Mouse (Mus musculus) lung, embryonic 16.5 days (tissue): ENCODE results near the gene Nxph3. TPM values are rescaled to one million over a fixed set of nuclear protein-coding genes. Genes with fewer than 3 reads are reported as not detected.
"Not testable (repeated sequence)": the region's sequence is repeated elsewhere in the genome, so short reads cannot be mapped to it uniquely, and the experiment has no call there.

Experiments used
- ATAC-seq: fragments of 200-750 bp; cut with Nextera tagmentation; 2 replicates; pipeline ENCODE4 v1.8.0; 2017; ENCODE audit warnings: low read depth, mild to moderate bottlenecking, moderate library complexity
- H3K27ac ChIP-seq: fragments of 300-500 bp; sonication (generic); 2 replicates; pipeline ENCODE4 v1.5.1; 2014; ENCODE audit warnings: mild to moderate bottlenecking, control low read depth, low read length
- H3K27me3 ChIP-seq: fragments of 300-500 bp; sonication (generic); 2 replicates; pipeline ENCODE4 v1.6.1; 2014; ENCODE audit warnings: low read depth, low read length, mixed read lengths; ENCODE audit not compliant: control insufficient read depth, insufficient read depth
- H3K36me3 ChIP-seq: fragments of 300-500 bp; sonication (generic); 2 replicates; pipeline ENCODE4 v1.6.1; 2014; ENCODE audit warnings: low read length; ENCODE audit not compliant: control insufficient read depth, insufficient read depth
- H3K4me1 ChIP-seq: fragments of 300-500 bp; sonication (generic); replicated peaks from 2 replicates; pipeline ENCODE4 v1.6.1; 2014; ENCODE audit warnings: low read length, mixed read lengths; ENCODE audit not compliant: control insufficient read depth, insufficient read depth
- H3K4me2 ChIP-seq: fragments of 300-500 bp; sonication (generic); 2 replicates; pipeline ENCODE4 v1.6.1; 2014; ENCODE audit warnings: low read depth, low read length, control low read depth
- H3K4me3 ChIP-seq: fragments of 300-500 bp; sonication (generic); 2 replicates; pipeline ENCODE4 v1.5.1; 2014; ENCODE audit warnings: mild to moderate bottlenecking, low read length, control low read depth
- H3K9ac ChIP-seq: fragments of 300-500 bp; sonication (generic); 2 replicates; pipeline ENCODE4 v1.6.1; 2014; ENCODE audit warnings: low read length, control low read depth
- H3K9me3 ChIP-seq: fragments of 300-500 bp; sonication (generic); 2 replicates; pipeline ENCODE4 v1.6.1; 2016; ENCODE audit warnings: low read length; ENCODE audit not compliant: control insufficient read depth
- WGBS: fragments of 180-500 bp; shearing (Covaris S2); extraction: QIAGEN DNeasy Blood & Tissue Kit; methylation state at CpG from one replicate; pipeline ENCODE4 v1.1.7; 2014; 5-methylcytosine and 5-hydroxymethylcytosine counted together
- polyA plus RNA-seq: library from polyadenylated mRNA; unstranded; fragments of >200 nt; fragmentation: Nextera tagmentation; extraction: Ambion mirVana; gene quantifications from 2 replicates; pipeline ENCODE4 v1.2.1, GENCODE M21; 2015

Gene Nxph3
- polyA plus RNA-seq, 1 experiment from 2014 or later = 0.19 TPM

GRCm38 (mm10) chr11:95511919-95512318 is 2.5 kb downstream of the Nxph3 start:
- WGBS = 65% methylated on average over 1 of the region's 1 CpGs
- H3K4me2 ChIP-seq = no peak overlapping the region
- H3K27me3 ChIP-seq = peaks cover 49% of the 10 kb centered on the region
- ATAC-seq = no peak
- H3K9me3 ChIP-seq = no peaks in the 10 kb centered on the region
- no peak overlapping the region for H3K4me3 ChIP-seq
- H3K4me1 ChIP-seq = peaks cover 19% of the 10 kb centered on the region
- no peak overlapping the region for H3K27ac ChIP-seq
- H3K36me3 ChIP-seq = no peaks in the 10 kb centered on the region
- no peak overlapping the region for H3K9ac ChIP-seq

- no peaks in the 10 kb centered on the region for H3K9me3 ChIP-seq
- peaks cover 15% of the 10 kb centered on the region for H3K4me1 ChIP-seq
- no peak overlapping the region for H3K4me3 ChIP-seq
- no peak overlapping the region for H3K27ac ChIP-seq
- H3K36me3 ChIP-seq = no peaks in the 10 kb centered on the region
- no peak for ATAC-seq
- H3K27me3 ChIP-seq = peaks cover 43% of the 10 kb centered on the region
- 82% methylated on average over 12 of the region's 12 CpGs for WGBS
- no peak overlapping the region for H3K9ac ChIP-seq
- H3K4me2 ChIP-seq = no peak overlapping the region
Observed at GRCm38 (mm10) chr11:95510631-95511030, 3.7 kb downstream of the Nxph3 start.

GRCm38 (mm10) chr11:95509126-95509717 is 5.1 kb downstream of the Nxph3 start:
- Histone ChIP-seq H3K4me3 (no peak overlapping the region), H3K36me3 (no peaks in the 10 kb centered on the region), H3K9ac (no peak overlapping the region), H3K27ac (no peak overlapping the region), H3K9me3 (no peaks in the 10 kb centered on the region), H3K4me2 (no peak overlapping the region), H3K4me1 (peaks cover 15% of the 10 kb centered on the region), H3K27me3 (peaks cover 30% of the 10 kb centered on the region)
- WGBS = 70% methylated on average over 6 of the region's 6 CpGs
- ATAC-seq = no peak

GRCm38 (mm10) chr11:95508211-95508926 is 6.0 kb downstream of the Nxph3 start:
- H3K27me3 ChIP-seq = peaks cover 21% of the 10 kb centered on the region

GRCm38 (mm10) chr11:95507785-95508184 is 6.6 kb downstream of the Nxph3 start:
- H3K4me3 ChIP-seq = no peak overlapping the region
- 70% methylated on average over 5 of the region's 5 CpGs for WGBS
- H3K27me3 ChIP-seq = peaks cover 16% of the 10 kb centered on the region
- H3K4me1 ChIP-seq = peaks cover 8% of the 10 kb centered on the region
- H3K36me3 ChIP-seq = no peaks in the 10 kb centered on the region
- no peak overlapping the region for H3K27ac ChIP-seq
- H3K9ac ChIP-seq = no peak overlapping the region; the same call in 1 of the 2 replicates
- ATAC-seq = no peak
- H3K4me2 ChIP-seq = peak overlapping the region; percentile 49; the same call in 1 of the 2 replicates
- no peaks in the 10 kb centered on the region for H3K9me3 ChIP-seq

More at GRCm38 (mm10) chr11:95508211-95508926, 6.0 kb downstream of the Nxph3 start:
- Histone ChIP-seq H3K27ac (no peak overlapping the region), H3K4me2 (peak overlapping the region; percentile 49), H3K4me1 (peaks cover 10% of the 10 kb centered on the region), H3K9ac (peak overlapping the region; percentile 9; the same call in 1 of the 2 replicates), H3K36me3 (no peaks in the 10 kb centered on the region), H3K4me3 (peak overlapping the region; percentile 34), H3K9me3 (no peaks in the 10 kb centered on the region)
- peak; percentile 65 for ATAC-seq
- WGBS = 29% methylated on average over 13 of the region's 13 CpGs

- WGBS = 45% methylated on average over 12 of the region's 12 CpGs
- Histone ChIP-seq H3K4me2 (no peak overlapping the region), H3K36me3 (no peaks in the 10 kb centered on the region), H3K4me3 (no peak overlapping the region), H3K9ac (no peak overlapping the region), H3K27me3 (peaks cover 10% of the 10 kb centered on the region), H3K9me3 (no peaks in the 10 kb centered on the region), H3K4me1 (peaks cover 8% of the 10 kb centered on the region), H3K27ac (no peak overlapping the region)
- no peak for ATAC-seq
Observed at GRCm38 (mm10) chr11:95507041-95507716, 7.2 kb downstream of the Nxph3 start.

GRCm38 (mm10) chr11:95504271-95504731 is 10.1 kb downstream of the Nxph3 start:
- no peak overlapping the region for H3K27ac ChIP-seq
- 61% methylated on average over 6 of the region's 6 CpGs for WGBS
- no peaks in the 10 kb centered on the region for H3K27me3 ChIP-seq
- no peak for ATAC-seq
- no peak overlapping the region for H3K9ac ChIP-seq
- H3K4me3 ChIP-seq = no peak overlapping the region
- H3K36me3 ChIP-seq = no peaks in the 10 kb centered on the region
- peaks cover 8% of the 10 kb centered on the region for H3K4me1 ChIP-seq
- H3K9me3 ChIP-seq = no peaks in the 10 kb centered on the region
- no peak overlapping the region for H3K4me2 ChIP-seq

- Histone ChIP-seq H3K27me3 (no peaks in the 10 kb centered on the region), H3K36me3 (no peaks in the 10 kb centered on the region), H3K27ac (no peak overlapping the region), H3K9ac (no peak overlapping the region), H3K4me2 (no peak overlapping the region), H3K4me1 (peaks cover 7% of the 10 kb centered on the region), H3K9me3 (no peaks in the 10 kb centered on the region), H3K4me3 (no peak overlapping the region)
- WGBS = 35% methylated on average over 10 of the region's 10 CpGs
- ATAC-seq = peak; percentile 64; the same call in 1 of the 2 replicates
Observed at GRCm38 (mm10) chr11:95503581-95504180, 10.7 kb downstream of the Nxph3 start.

- H3K27ac ChIP-seq, H3K36me3 ChIP-seq, H3K27me3 ChIP-seq, H3K4me1 ChIP-seq, H3K9ac ChIP-seq, H3K4me3 ChIP-seq, H3K9me3 ChIP-seq, H3K4me2 ChIP-seq, ATAC-seq: not testable (repeated sequence)
- 77% methylated on average over 8 of the region's 8 CpGs for WGBS
Observed at GRCm38 (mm10) chr11:95501826-95502225, 12.5 kb downstream of the Nxph3 start.
